Mouse (Mus musculus) midbrain, embryonic 10.5 days (tissue): ENCODE results near the gene Zbp1. TPM values are rescaled to one million over a fixed set of nuclear protein-coding genes. Genes with fewer than 3 reads are reported as not detected.

Experiments used
- DNase-seq: peaks from one replicate; pipeline ENCODE4 v3.0.0-alpha.2; 2017; ENCODE audit warnings: low spot score
- H3K27ac ChIP-seq: fragments of 300-500 bp; sonication (generic); replicated peaks from 2 replicates; pipeline ENCODE4 v1.5.1; 2016; ENCODE audit warnings: mild to moderate bottlenecking
- H3K27me3 ChIP-seq: fragments of 300-500 bp; sonication (generic); 2 replicates; pipeline ENCODE4 v1.6.1; 2016; ENCODE audit warnings: low read depth, mild to moderate bottlenecking; ENCODE audit not compliant: poor library complexity, severe bottlenecking
- H3K36me3 ChIP-seq: fragments of 300-500 bp; sonication (generic); 2 replicates; pipeline ENCODE4 v1.6.1; 2016; ENCODE audit warnings: mild to moderate bottlenecking, moderate library complexity
- H3K4me1 ChIP-seq: fragments of 300-500 bp; sonication (generic); 2 replicates; pipeline ENCODE4 v1.6.1; 2016
- H3K4me3 ChIP-seq: fragments of 300-500 bp; sonication (generic); 2 replicates; pipeline ENCODE4 v1.5.1; 2016; ENCODE audit warnings: mild to moderate bottlenecking, moderate library complexity
- H3K9me3 ChIP-seq: fragments of 300-500 bp; sonication (generic); replicated peaks from 2 replicates; pipeline ENCODE4 v1.6.1; 2016; ENCODE audit warnings: mild to moderate bottlenecking
- WGBS: fragments of 180-500 bp; shearing (Covaris S2); methylation state at CpG from one replicate; pipeline ENCODE4 v1.1.7; 2016; 5-methylcytosine and 5-hydroxymethylcytosine counted together
- polyA plus RNA-seq: library from polyadenylated mRNA; unstranded; fragments of >200 nt; fragmentation: Nextera tagmentation; extraction: Ambion mirVana; gene quantifications from 2 replicates; pipeline ENCODE4 v1.2.1, GENCODE M21; 2016

Gene Zbp1
- polyA plus RNA-seq, 1 experiment from 2014 or later, result 0.28 TPM

- Histone ChIP-seq H3K27me3 (peaks cover 44% of the 10 kb centered on the region), H3K27ac (peak overlapping the region; percentile 93; the same call in 1 of the 2 replicates), H3K4me1 (peaks cover 48% of the 10 kb centered on the region), H3K36me3 (no peaks in the 10 kb centered on the region), H3K9me3 (peaks cover 4% of the 10 kb centered on the region), H3K4me3 (no peak overlapping the region)
- no peak for DNase-seq
- 58% methylated on average over 2 of the region's 2 CpGs for WGBS
These were observed 48.0 kb downstream of the Zbp1 start for GRCm38 (mm10) chr2:173170715-173171114.

GRCm38 (mm10) chr2:173170081-173170480 lies 48.6 kb downstream of the Zbp1 start:
- no peaks in the 10 kb centered on the region for H3K9me3 ChIP-seq
- WGBS, result 65% methylated on average over 2 of the region's 2 CpGs
- H3K4me3 ChIP-seq, result no peak overlapping the region
- no peak for DNase-seq
- H3K27ac ChIP-seq, result no peak overlapping the region
- no peaks in the 10 kb centered on the region for H3K36me3 ChIP-seq
- peaks cover 45% of the 10 kb centered on the region for H3K27me3 ChIP-seq
- H3K4me1 ChIP-seq, result peaks cover 48% of the 10 kb centered on the region

GRCm38 (mm10) chr2:173168411-173168851 lies 50.3 kb downstream of the Zbp1 start:
- WGBS, result 82% methylated on average over 5 of the region's 5 CpGs
- H3K36me3 ChIP-seq, result no peaks in the 10 kb centered on the region
- no peak overlapping the region for H3K27ac ChIP-seq
- H3K9me3 ChIP-seq, result no peaks in the 10 kb centered on the region
- H3K4me1 ChIP-seq, result peaks cover 33% of the 10 kb centered on the region
- H3K27me3 ChIP-seq, result peaks cover 49% of the 10 kb centered on the region
- no peak for DNase-seq
- no peak overlapping the region for H3K4me3 ChIP-seq

- H3K4me3 ChIP-seq, result no peak overlapping the region
- peaks cover 23% of the 10 kb centered on the region for H3K27me3 ChIP-seq
- no peak for DNase-seq
- no peak overlapping the region for H3K27ac ChIP-seq
- no peaks in the 10 kb centered on the region for H3K9me3 ChIP-seq
- H3K36me3 ChIP-seq, result no peaks in the 10 kb centered on the region
- H3K4me1 ChIP-seq, result 0 out of 2 replicates have a peak, but pooled peaks cover 11% of the 10 kb centered on the region
- WGBS, result 88% methylated on average over 10 of the region's 10 CpGs
These were observed 53.4 kb downstream of the Zbp1 start for GRCm38 (mm10) chr2:173165357-173165756.

GRCm38 (mm10) chr2:173164946-173165345 lies 53.8 kb downstream of the Zbp1 start:
- peaks cover 19% of the 10 kb centered on the region for H3K27me3 ChIP-seq

GRCm38 (mm10) chr2:173164358-173164757 lies 54.4 kb downstream of the Zbp1 start:
- Histone ChIP-seq H3K27ac (no peak overlapping the region), H3K9me3 (no peaks in the 10 kb centered on the region), H3K27me3 (peaks cover 16% of the 10 kb centered on the region; the same call in 1 of the 2 replicates), H3K36me3 (no peaks in the 10 kb centered on the region), H3K4me1 (peaks cover 14% of the 10 kb centered on the region), H3K4me3 (no peak overlapping the region)
- DNase-seq, result no peak
- WGBS, result 34% methylated on average over 2 of the region's 2 CpGs

More at GRCm38 (mm10) chr2:173164946-173165345, 53.8 kb downstream of the Zbp1 start:
- Histone ChIP-seq H3K27ac (no peak overlapping the region), H3K4me3 (no peak overlapping the region), H3K36me3 (no peaks in the 10 kb centered on the region), H3K4me1 (0 out of 2 replicates have a peak, but pooled peaks cover 11% of the 10 kb centered on the region), H3K9me3 (no peaks in the 10 kb centered on the region)
- no peak for DNase-seq
- 88% methylated on average over 10 of the region's 10 CpGs for WGBS

GRCm38 (mm10) chr2:173163380-173163779 lies 55.3 kb downstream of the Zbp1 start:
- Histone ChIP-seq H3K9me3 (no peaks in the 10 kb centered on the region), H3K4me1 (peaks cover 13% of the 10 kb centered on the region), H3K4me3 (no peak overlapping the region), H3K36me3 (no peaks in the 10 kb centered on the region), H3K27ac (no peak overlapping the region; the same call in 1 of the 2 replicates), H3K27me3 (peaks cover 9% of the 10 kb centered on the region; the same call in 1 of the 2 replicates)
- 89% methylated on average over 8 of the region's 8 CpGs for WGBS
- no peak for DNase-seq

- DNase-seq, result peak; percentile 75
- peak overlapping the region; percentile 67; the same call in 1 of the 2 replicates for H3K27ac ChIP-seq
- H3K36me3 ChIP-seq, result no peaks in the 10 kb centered on the region
- WGBS, result 57% methylated on average over 24 of the region's 24 CpGs
- no peaks in the 10 kb centered on the region for H3K9me3 ChIP-seq
- H3K4me1 ChIP-seq, result peaks cover 13% of the 10 kb centered on the region
- H3K27me3 ChIP-seq, result no peaks in the 10 kb centered on the region
- no peak overlapping the region for H3K4me3 ChIP-seq
These were observed 59.1 kb downstream of the Zbp1 start for GRCm38 (mm10) chr2:173159354-173160311.

GRCm38 (mm10) chr2:173158390-173159055 lies 60.2 kb downstream of the Zbp1 start:
- no peak overlapping the region for H3K27ac ChIP-seq
- no peak overlapping the region for H3K4me3 ChIP-seq
- WGBS, result 90% methylated on average over 19 of the region's 19 CpGs
- DNase-seq, result no peak
- H3K27me3 ChIP-seq, result no peaks in the 10 kb centered on the region
- H3K36me3 ChIP-seq, result no peaks in the 10 kb centered on the region
- peaks cover 13% of the 10 kb centered on the region for H3K4me1 ChIP-seq
- no peaks in the 10 kb centered on the region for H3K9me3 ChIP-seq

- Histone ChIP-seq H3K36me3 (no peaks in the 10 kb centered on the region), H3K4me1 (peaks cover 13% of the 10 kb centered on the region), H3K27ac (no peak overlapping the region), H3K4me3 (no peak overlapping the region), H3K9me3 (no peaks in the 10 kb centered on the region), H3K27me3 (no peaks in the 10 kb centered on the region)
- WGBS, result 89% methylated on average over 4 of the region's 4 CpGs
- DNase-seq, result no peak
These were observed 60.9 kb downstream of the Zbp1 start for GRCm38 (mm10) chr2:173157871-173158270.

- Histone ChIP-seq H3K4me1 (peaks cover 13% of the 10 kb centered on the region), H3K9me3 (no peaks in the 10 kb centered on the region), H3K4me3 (no peak overlapping the region), H3K27ac (no peak overlapping the region), H3K27me3 (no peaks in the 10 kb centered on the region), H3K36me3 (no peaks in the 10 kb centered on the region)
- no peak for DNase-seq
- 61% methylated on average over 4 of the region's 4 CpGs for WGBS
These were observed 61.3 kb downstream of the Zbp1 start for GRCm38 (mm10) chr2:173157376-173157775.

- H3K27ac ChIP-seq, result no peak overlapping the region
- no peak overlapping the region for H3K4me3 ChIP-seq
- no peaks in the 10 kb centered on the region for H3K36me3 ChIP-seq
- DNase-seq, result no peak
- H3K27me3 ChIP-seq, result no peaks in the 10 kb centered on the region
- peaks cover 10% of the 10 kb centered on the region for H3K4me1 ChIP-seq
- H3K9me3 ChIP-seq, result no peaks in the 10 kb centered on the region
- 87% methylated on average over 13 of the region's 13 CpGs for WGBS
These were observed 61.8 kb downstream of the Zbp1 start for GRCm38 (mm10) chr2:173156923-173157322.
